Mouse (Mus musculus) v-Abl transformed pro-B cells (cell line): ENCODE data around the gene Olfr609.
"Not testable (repeated sequence)": the region's sequence is repeated elsewhere in the genome, so short reads cannot be mapped to it uniquely, and the experiment has no call there.

Experiments
- in situ Hi-C, 2 experiments: fragments of 400-800 bp; cut with MboI; formaldehyde crosslinking; loops; one replicate each; pipeline ENCODE4 v1.15.1; 2025; ENCODE audit not compliant: unreplicated experiment in 2 of 2

Gene Olfr609

DNA sequence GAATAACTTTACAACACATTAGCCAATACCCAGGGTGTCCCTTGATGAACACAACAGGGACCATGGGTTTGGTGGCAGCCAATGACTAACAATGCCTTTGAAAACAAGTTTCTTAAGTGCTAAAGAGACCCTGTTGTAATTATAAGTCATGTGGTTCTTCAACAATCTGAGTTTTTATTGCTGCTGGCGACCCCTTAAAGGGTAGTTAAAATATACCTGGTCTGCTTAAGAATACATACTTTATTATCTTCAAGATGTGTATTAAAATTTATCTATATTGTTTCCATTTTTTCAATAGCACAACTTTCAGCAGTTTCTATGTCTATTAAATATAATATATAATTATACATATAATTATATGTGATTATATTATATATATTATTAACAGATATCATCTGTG lies at the start of gene Olfr609:
Gene Olfr609 (minus strand): TSS at position 101 of the 400 bp plus-strand sequence.
- in situ Hi-C loops = no loop called here

DNA sequence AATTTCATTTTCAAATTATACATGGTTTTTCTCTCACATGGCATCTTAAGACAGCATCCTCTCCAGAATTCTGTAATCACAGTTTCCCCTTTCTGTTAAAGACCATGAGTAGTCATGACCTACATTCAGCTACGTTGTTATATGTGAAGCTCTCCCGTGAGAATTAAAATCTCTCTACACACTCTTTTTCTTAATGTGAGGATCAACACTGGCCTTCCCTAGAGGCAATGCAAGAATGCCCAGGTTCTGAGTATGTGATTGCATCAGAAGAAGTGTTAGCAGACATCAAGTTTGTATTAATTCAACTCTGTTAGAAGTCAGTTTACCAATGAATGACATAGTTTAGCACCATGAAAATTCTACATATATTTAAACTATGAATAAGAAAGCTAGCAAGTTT lies 44.8 kb upstream of the Olfr609 start, which contains the start of gene Olfr612:
Gene Olfr612 (minus strand): TSS at position 101 of the 400 bp plus-strand sequence.
- in situ Hi-C loops = not testable (repeated sequence)

DNA sequence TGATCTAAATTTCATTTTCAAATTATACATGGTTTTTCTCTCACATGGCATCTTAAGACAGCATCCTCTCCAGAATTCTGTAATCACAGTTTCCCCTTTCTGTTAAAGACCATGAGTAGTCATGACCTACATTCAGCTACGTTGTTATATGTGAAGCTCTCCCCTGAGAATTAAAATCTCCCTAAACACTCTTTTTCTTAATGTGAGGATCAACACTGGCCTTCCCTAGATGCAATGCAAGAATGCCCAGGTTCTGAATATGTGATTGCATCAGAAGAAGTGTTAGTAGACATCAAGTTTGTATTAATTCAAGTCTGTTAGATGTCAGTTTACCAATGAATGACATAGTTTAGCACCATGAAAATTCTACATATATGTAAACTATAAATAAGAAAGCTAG lies 22.9 kb upstream of the Olfr609 start, which contains the start of gene Olfr611:
Gene Olfr611 (minus strand): TSS at position 101 of the 400 bp plus-strand sequence.
- in situ Hi-C loops = not testable (repeated sequence)

DNA sequence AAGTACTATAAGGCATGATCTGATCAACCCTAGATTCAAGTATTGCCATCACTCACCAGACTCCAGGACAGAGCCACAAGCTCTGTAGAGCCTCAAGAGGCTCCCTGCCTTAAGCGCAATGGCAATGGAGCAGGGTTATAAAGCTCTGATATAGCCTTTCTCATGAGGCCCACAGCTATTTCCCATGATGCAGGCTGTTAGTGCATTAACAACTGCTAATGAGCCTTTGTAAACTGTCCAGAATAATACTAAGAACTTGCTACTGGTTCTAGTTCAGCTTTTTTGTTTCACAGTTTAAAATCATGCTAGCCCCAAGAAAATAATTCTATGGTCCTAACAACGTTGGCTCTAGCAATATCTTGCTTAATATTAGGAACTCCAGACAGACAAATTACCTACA lies 14.2 kb upstream of the Olfr609 start, which contains the start of gene Olfr610:
Gene Olfr610 (minus strand): TSS at position 101 of the 400 bp plus-strand sequence.
- in situ Hi-C loops = no loop called here

DNA sequence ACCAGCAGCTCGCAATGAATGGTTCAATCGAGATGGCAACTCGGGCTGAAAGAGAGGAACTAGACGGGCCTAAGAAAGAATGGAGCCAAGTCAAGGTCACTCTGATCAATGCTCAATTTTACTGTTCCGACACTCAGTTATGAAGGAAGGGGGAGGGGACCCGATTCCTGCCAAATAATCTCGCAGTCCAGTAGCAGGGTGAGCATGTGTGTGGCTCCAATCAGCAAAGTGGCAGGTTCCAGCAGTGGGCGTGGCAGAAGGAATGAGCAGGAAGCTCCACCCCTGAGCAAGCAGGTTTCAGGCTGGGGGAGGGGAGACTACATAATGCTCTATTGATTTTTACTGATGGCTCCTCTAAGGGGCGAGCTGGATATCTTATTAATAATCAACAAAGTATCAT lies 20.8 kb downstream of the Olfr609 start:
- in situ Hi-C loops = not testable (repeated sequence)

DNA sequence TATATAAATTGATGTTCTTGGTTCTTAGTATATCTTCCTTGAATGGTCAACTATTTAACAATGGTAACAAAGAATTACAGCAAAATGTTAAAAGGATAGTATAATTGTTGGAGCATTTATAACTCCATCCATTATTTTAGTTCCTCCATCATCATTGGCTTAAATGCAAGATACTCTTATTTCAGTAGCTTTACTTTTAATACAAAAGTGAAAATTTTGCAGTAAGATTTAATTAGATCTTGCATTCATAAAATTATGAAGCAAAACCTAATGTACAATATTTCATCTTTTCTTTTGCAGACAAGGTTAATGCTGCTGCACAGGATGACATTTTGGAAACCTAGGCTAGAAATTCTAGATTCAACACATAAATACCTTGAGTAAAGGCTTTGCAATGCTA lies 28.3 kb downstream of the Olfr609 start, which contains the start of gene Olfr608:
Gene Olfr608 (plus strand): TSS at position 301 of the 400 bp plus-strand sequence.
- in situ Hi-C loops = no loop called here

DNA sequence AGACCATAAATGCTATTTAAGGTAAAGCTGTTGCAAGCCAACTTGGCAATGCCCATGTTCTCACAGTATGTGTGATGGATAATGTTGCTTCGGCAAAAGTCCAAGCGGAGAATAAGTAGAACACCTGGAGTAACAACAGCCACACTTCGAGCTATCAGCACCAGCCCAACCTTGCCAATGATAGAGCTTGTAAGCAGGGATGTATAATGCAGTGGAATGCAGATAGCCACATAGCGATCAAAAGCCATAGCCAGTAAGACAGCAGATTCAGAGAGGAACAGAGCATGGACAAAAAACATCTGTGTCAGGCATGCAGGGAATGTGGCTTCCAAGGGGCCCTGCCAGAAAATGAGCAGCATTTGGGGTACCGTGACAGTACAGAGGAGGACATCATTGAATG lies 37.3 kb downstream of the Olfr609 start:
- in situ Hi-C loops = no loop called here

DNA sequence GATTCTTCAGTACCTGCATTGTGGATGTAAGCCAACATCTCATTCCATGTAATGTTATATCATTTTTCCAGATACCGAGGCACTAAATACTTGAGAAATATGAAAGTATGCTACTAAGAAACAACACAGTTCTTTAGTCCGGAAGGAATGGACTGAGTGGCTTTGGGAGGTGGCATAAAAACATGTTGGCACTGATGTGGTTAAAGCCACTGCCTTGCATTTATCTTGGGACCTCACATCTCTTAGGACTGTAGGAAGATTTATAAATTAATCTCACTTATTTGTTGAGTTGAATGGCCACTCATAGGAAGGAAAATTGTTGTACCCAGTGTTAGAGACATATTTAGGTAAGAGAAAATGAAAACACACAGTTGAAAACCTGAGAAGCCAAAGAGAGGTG lies 49.1 kb downstream of the Olfr609 start, which contains the start of gene Olfr606:
Gene Olfr606 (plus strand): TSS at position 301 of the 400 bp plus-strand sequence.
- in situ Hi-C loops = no loop called here

DNA sequence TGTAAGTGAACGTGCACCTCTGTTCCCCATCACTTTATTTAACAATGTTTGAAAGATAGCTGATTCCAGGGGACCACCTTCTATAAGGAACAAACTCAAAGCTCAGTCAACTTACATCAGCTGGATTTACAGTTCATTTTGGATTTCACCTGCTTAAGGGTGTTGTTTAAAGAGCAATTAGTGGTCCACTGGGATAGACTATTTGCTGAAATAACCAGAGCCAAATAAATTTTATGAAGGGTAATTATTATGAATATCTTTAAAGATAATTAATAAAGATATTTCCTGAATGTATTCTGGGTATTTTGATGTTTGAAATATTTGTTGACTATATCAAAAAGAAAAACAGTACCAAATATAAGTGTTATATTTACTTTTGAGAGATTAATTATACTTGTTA lies 52.5 kb downstream of the Olfr609 start, which contains the start of gene Olfr605:
Gene Olfr605 (minus strand): TSS at position 101 of the 400 bp plus-strand sequence.
- in situ Hi-C loops = no loop called here
